Mouse (Mus musculus) hindbrain, embryonic 16.5 days (tissue): ENCODE results near the gene Slc35e3. TPM values are rescaled to one million over a fixed set of nuclear protein-coding genes. Genes with fewer than 3 reads are reported as not detected.
"Not testable (repeated sequence)": the region's sequence is repeated elsewhere in the genome, so short reads cannot be mapped to it uniquely, and the experiment has no call there.

Experiments
- ATAC-seq: fragments of 200-750 bp; cut with Nextera tagmentation; 2 replicates; pipeline ENCODE4 v1.8.0; 2017; ENCODE audit warnings: moderate TSS enrichment, moderate library complexity
- H3K27ac ChIP-seq: fragments of 300-500 bp; sonication (generic); 2 replicates; pipeline ENCODE4 v1.5.1; 2014; ENCODE audit warnings: low read depth, mild to moderate bottlenecking, control low read depth, low read length, moderate library complexity
- H3K27me3 ChIP-seq: fragments of 300-500 bp; sonication (generic); replicated peaks from 2 replicates; pipeline ENCODE4 v1.6.1; 2014; ENCODE audit warnings: low read length; ENCODE audit not compliant: control insufficient read depth, insufficient read depth
- H3K36me3 ChIP-seq: fragments of 300-500 bp; sonication (generic); 2 replicates; pipeline ENCODE4 v1.6.1; 2014; ENCODE audit warnings: mild to moderate bottlenecking, low read length, moderate library complexity, mixed read lengths; ENCODE audit not compliant: control insufficient read depth, insufficient read depth
- H3K4me1 ChIP-seq: fragments of 300-500 bp; sonication (generic); 2 replicates; pipeline ENCODE4 v1.6.1; 2014; ENCODE audit warnings: low read depth, low read length; ENCODE audit not compliant: control insufficient read depth, insufficient read depth
- H3K4me2 ChIP-seq: fragments of 300-500 bp; sonication (generic); 2 replicates; pipeline ENCODE4 v1.6.1; 2014; ENCODE audit warnings: mild to moderate bottlenecking, low read length, control low read depth, moderate library complexity
- H3K4me3 ChIP-seq: fragments of 300-500 bp; sonication (generic); 2 replicates; pipeline ENCODE4 v1.5.1; 2014; ENCODE audit warnings: mild to moderate bottlenecking, low read length, control low read depth, moderate library complexity
- H3K9ac ChIP-seq: fragments of 300-500 bp; sonication (generic); 2 replicates; pipeline ENCODE4 v1.6.1; 2014; ENCODE audit warnings: low read depth, mild to moderate bottlenecking, control low read depth, low read length, moderate library complexity
- H3K9me3 ChIP-seq: fragments of 300-500 bp; sonication (generic); 2 replicates; pipeline ENCODE4 v1.6.1; 2014; ENCODE audit warnings: mild to moderate bottlenecking, low read length, moderate library complexity; ENCODE audit not compliant: control insufficient read depth
- WGBS: fragments of 180-500 bp; shearing (Covaris S2); extraction: QIAGEN DNeasy Blood & Tissue Kit; methylation state at CpG from one replicate; pipeline ENCODE4 v1.1.7; 2014; 5-methylcytosine and 5-hydroxymethylcytosine counted together
- polyA plus RNA-seq: library from polyadenylated mRNA; unstranded; fragments of >200 nt; fragmentation: Nextera tagmentation; extraction: Ambion mirVana; gene quantifications from 2 replicates; pipeline ENCODE4 v1.2.1, GENCODE M21; 2015

The Slc35e3 gene
- polyA plus RNA-seq, 1 experiment from 2014 or later: 27.7 TPM

DNA sequence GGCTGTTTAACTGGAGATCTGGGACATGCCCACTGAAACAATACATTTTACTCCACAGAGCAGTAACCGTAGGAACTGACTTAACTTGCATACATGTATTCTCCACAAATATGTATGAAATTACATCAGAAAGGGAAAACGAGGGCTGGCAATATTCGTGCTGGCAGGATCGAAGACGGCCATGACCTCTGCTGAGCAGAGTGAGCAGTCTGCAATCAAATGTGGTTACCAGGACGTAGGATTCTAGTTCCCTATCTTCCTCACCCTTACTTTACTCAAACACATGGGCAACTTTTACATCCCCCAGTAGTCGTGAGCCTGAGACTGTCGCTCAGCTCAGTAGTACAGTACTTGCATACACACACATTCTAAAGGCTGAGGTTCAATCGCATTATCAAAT is 37.3 kb downstream of the Slc35e3 start:
- peak overlapping the region; percentile 96 for H3K4me3 ChIP-seq
- no peak overlapping the region for H3K9ac ChIP-seq
- peak overlapping the region; percentile 76 for H3K4me2 ChIP-seq
- no peaks in the 10 kb centered on the region for H3K27me3 ChIP-seq
- H3K36me3 ChIP-seq: peaks cover 6% of the 10 kb centered on the region; the same call in 1 of the 2 replicates
- 82% methylated on average over 9 of the region's 9 CpGs for WGBS
- H3K27ac ChIP-seq: no peak overlapping the region
- peaks cover 22% of the 10 kb centered on the region for H3K4me1 ChIP-seq
- H3K9me3 ChIP-seq: no peaks in the 10 kb centered on the region
- ATAC-seq: no peak

DNA sequence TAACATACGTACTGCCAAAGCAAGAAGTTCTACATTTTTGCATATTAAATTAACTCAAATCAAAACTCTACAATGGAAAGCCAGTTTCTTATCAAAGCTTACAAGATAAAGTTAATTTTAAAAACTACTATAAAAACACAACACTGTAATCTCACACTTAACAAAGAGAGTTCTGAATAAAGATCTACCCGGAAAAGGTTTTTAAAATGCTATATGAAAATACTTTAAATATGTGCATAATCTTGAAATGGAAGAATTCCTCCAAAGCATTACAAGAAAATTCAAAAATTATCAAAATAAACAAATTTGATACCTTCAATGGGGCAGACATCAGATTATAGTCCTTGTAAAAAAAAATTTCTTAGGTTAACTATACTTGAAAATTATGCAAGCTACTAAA is 37.8 kb downstream of the Slc35e3 start:
- H3K4me1 ChIP-seq: peaks cover 22% of the 10 kb centered on the region
- H3K4me2 ChIP-seq: no peak overlapping the region; the same call in 1 of the 2 replicates
- no peak overlapping the region for H3K4me3 ChIP-seq
- 97% methylated on average over 2 of the region's 2 CpGs for WGBS
- H3K27ac ChIP-seq: no peak overlapping the region
- no peaks in the 10 kb centered on the region for H3K9me3 ChIP-seq
- H3K9ac ChIP-seq: no peak overlapping the region
- no peaks in the 10 kb centered on the region for H3K27me3 ChIP-seq
- no peak for ATAC-seq
- peaks cover 6% of the 10 kb centered on the region; the same call in 1 of the 2 replicates for H3K36me3 ChIP-seq

- Histone ChIP-seq H3K4me1 (peaks cover 22% of the 10 kb centered on the region), H3K27me3 (no peaks in the 10 kb centered on the region), H3K9me3 (no peaks in the 10 kb centered on the region), H3K27ac (no peak overlapping the region), H3K36me3 (peaks cover 10% of the 10 kb centered on the region), H3K9ac (no peak overlapping the region), H3K4me3 (no peak overlapping the region), H3K4me2 (no peak overlapping the region)
- no peak for ATAC-seq
- 92% methylated on average over 2 of the region's 2 CpGs for WGBS
These were observed 38.9 kb downstream of the Slc35e3 start for GRCm38 (mm10) chr10:117707114-117707838.

DNA sequence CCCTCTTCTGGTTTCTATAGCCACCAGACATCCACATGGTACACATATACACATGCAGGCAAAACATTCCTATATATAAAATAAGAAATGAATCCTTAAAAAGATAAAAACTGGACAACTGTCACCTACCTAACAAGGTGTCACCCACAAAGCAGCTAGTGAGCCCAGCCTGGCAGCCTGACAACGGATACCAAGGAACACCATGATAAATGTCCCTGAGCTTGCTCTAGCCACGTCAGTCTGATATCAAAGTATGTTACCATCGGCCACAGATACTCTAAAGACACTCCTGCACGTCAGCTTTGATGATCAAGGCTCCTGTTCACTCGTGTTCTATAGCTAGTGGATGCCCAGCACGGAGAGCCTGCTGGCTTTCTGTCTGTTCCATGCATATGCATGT is 39.7 kb downstream of the Slc35e3 start:
- Histone ChIP-seq H3K4me1 (peaks cover 21% of the 10 kb centered on the region), H3K4me2 (no peak overlapping the region), H3K9me3 (no peaks in the 10 kb centered on the region), H3K4me3 (no peak overlapping the region), H3K27me3 (no peaks in the 10 kb centered on the region), H3K27ac (no peak overlapping the region), H3K9ac (no peak overlapping the region), H3K36me3 (peaks cover 13% of the 10 kb centered on the region)
- no peak for ATAC-seq
- 80% methylated on average over 6 of the region's 6 CpGs for WGBS

- Histone ChIP-seq H3K9me3 (no peaks in the 10 kb centered on the region), H3K9ac (no peak overlapping the region), H3K27me3 (no peaks in the 10 kb centered on the region), H3K27ac (no peak overlapping the region), H3K36me3 (peaks cover 16% of the 10 kb centered on the region), H3K4me2 (no peak overlapping the region), H3K4me3 (no peak overlapping the region), H3K4me1 (peaks cover 17% of the 10 kb centered on the region)
- ATAC-seq: no peak
These were observed 40.4 kb downstream of the Slc35e3 start for GRCm38 (mm10) chr10:117705806-117706205.

DNA sequence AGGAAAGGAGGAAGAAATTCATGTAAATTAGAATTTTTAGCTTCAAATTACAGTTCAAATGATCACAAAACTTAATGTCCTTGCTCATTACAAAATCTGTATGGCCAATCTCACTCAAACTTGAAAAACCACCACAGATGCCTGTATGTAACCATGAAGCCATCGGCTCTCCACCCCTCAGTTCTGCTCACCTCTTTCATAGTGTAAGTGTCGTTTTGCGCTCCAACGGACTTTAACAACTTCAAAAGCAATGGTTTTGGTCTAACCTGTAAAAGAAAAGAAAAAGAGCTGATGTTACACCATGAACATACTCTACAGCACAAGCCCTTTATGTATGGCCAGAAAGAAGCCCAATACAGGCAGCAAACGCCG is 41.2 kb downstream of the Slc35e3 start:
- ATAC-seq: no peak
- Histone ChIP-seq H3K4me2 (no peak overlapping the region), H3K4me3 (no peak overlapping the region), H3K9ac (no peak overlapping the region), H3K9me3 (no peaks in the 10 kb centered on the region), H3K4me1 (peaks cover 17% of the 10 kb centered on the region), H3K27ac (no peak overlapping the region), H3K27me3 (no peaks in the 10 kb centered on the region), H3K36me3 (peaks cover 19% of the 10 kb centered on the region)
- WGBS: 94% methylated on average over 6 of the region's 6 CpGs

- not testable (repeated sequence) for ATAC-seq, H3K4me3 ChIP-seq, H3K4me2 ChIP-seq, H3K9me3 ChIP-seq, H3K9ac ChIP-seq, H3K27ac ChIP-seq, H3K27me3 ChIP-seq
- peaks cover 24% of the 10 kb centered on the region for H3K36me3 ChIP-seq
- WGBS: 98% methylated on average over 6 of the region's 6 CpGs
- H3K4me1 ChIP-seq: peaks cover 17% of the 10 kb centered on the region
These were observed 41.7 kb downstream of the Slc35e3 start for GRCm38 (mm10) chr10:117704314-117704963.

GRCm38 (mm10) chr10:117703506-117703905 is 42.7 kb downstream of the Slc35e3 start:
- Histone ChIP-seq H3K9ac (no peak overlapping the region), H3K9me3 (no peaks in the 10 kb centered on the region), H3K27me3 (no peaks in the 10 kb centered on the region), H3K4me2 (no peak overlapping the region), H3K27ac (no peak overlapping the region), H3K36me3 (peaks cover 27% of the 10 kb centered on the region), H3K4me1 (peaks cover 9% of the 10 kb centered on the region; the same call in 1 of the 2 replicates), H3K4me3 (no peak overlapping the region)
- WGBS: 88% methylated on average over 3 of the region's 3 CpGs
- ATAC-seq: no peak

DNA sequence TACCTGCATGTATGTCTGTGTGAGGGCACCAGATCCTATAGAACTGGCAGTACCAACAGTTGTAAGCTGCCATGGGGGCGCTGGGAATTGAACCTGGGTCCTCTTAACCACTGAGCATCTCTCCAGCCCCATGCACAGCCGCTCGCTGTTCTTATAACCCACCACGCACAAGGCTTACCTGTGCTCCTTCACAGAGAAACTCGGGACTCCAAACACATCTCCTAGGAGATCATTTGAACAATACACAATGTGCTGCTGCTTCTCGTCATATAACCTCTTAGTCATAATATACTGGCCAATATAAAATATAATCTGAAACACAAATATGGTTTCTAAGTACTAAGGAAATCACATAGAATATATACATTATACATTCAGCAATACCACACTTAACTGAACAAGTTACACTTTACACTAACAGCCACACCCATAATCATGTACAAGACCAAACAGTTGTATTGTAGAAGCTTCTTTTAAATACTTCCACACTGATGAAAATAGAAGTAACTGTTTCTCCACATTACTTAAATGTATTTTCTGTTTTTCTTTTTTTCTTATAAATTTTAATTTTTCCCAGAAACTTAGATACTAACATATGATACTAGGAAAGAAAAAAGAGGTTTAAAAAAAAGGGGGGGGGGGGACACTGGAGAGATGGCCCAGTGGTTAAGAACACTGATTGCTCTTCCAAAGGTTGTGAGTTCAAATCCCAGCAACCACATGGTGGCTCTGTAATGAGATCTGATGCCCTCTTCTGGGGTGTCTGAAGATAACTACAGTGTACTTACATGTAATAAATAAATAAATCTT is 43.9 kb downstream of the Slc35e3 start:
- no peak overlapping the region for H3K9ac ChIP-seq
- no peaks in the 10 kb centered on the region for H3K9me3 ChIP-seq
- no peak overlapping the region for H3K27ac ChIP-seq
- no peak overlapping the region for H3K4me2 ChIP-seq
- ATAC-seq: no peak
- H3K4me3 ChIP-seq: no peak overlapping the region
- peaks cover 5% of the 10 kb centered on the region; the same call in 1 of the 2 replicates for H3K4me1 ChIP-seq
- H3K36me3 ChIP-seq: peaks cover 34% of the 10 kb centered on the region
- WGBS: 98% methylated on average over 6 of the region's 6 CpGs
- H3K27me3 ChIP-seq: no peaks in the 10 kb centered on the region
